Mouse (Mus musculus) liver, adult 2 months (tissue): ENCODE measurements at regions not wholly inside any gene's neighbourhood (a gene's known extent, or its start where the extent isn't known, plus 50 kb on each side); places are given as distances from the start of the nearest gene placed in this dataset.

Source experiments
- DNase-seq: peaks from one replicate; pipeline ENCODE4 v3.0.0-alpha.2; 2011; ENCODE audit warnings: low read depth, low spot score; ENCODE audit errors: extremely low read depth
- H3K27ac ChIP-seq: fragments of 200-500 bp; replicated peaks from 2 replicates; pipeline ENCODE4 v1.5.1; 2012; ENCODE audit warnings: low read depth, mild to moderate bottlenecking, control low read depth, inconsistent platforms, low read length; ENCODE audit not compliant: insufficient read depth
- H3K27me3 ChIP-seq: fragments of 200-500 bp; 2 replicates; pipeline ENCODE4 v1.6.1; 2012; ENCODE audit warnings: mild to moderate bottlenecking, moderate library complexity, low read length, inconsistent platforms; ENCODE audit not compliant: control insufficient read depth, insufficient read depth
- H3K36me3 ChIP-seq: fragments of 200-500 bp; 2 replicates; pipeline ENCODE4 v1.6.1; 2012; ENCODE audit warnings: low read length, inconsistent platforms; ENCODE audit not compliant: control insufficient read depth, insufficient read depth
- H3K4me1 ChIP-seq: fragments of 200-500 bp; 2 replicates; pipeline ENCODE4 v1.6.1; 2011; ENCODE audit warnings: low read length; ENCODE audit not compliant: control insufficient read depth, insufficient read depth
- H3K4me3 ChIP-seq: fragments of 200-500 bp; 2 replicates; pipeline ENCODE4 v1.5.1; 2011; ENCODE audit warnings: low read depth, mild to moderate bottlenecking, control low read depth, low read length, moderate library complexity; ENCODE audit not compliant: insufficient read depth
- H3K79me2 ChIP-seq: fragments of 200-500 bp; 2 replicates; pipeline ENCODE4 v1.6.1; 2012; ENCODE audit warnings: inconsistent platforms, mild to moderate bottlenecking, low read length, moderate library complexity; ENCODE audit not compliant: control insufficient read depth, insufficient read depth
- H3K9ac ChIP-seq: fragments of 200-500 bp; 2 replicates; pipeline ENCODE4 v1.6.1; 2012; ENCODE audit warnings: low read depth, mild to moderate bottlenecking, control low read depth, inconsistent platforms, low read length
- CTCF ChIP-seq: fragments of 200-500 bp; IDR thresholded peaks from 2 replicates; pipeline ENCODE4 v1.5.1; 2011; ENCODE audit warnings: low read depth, low read length, control low read depth
- POLR2A ChIP-seq: fragments of 200-500 bp; IDR thresholded peaks from 2 replicates; pipeline ENCODE4 v1.6.1; 2011; ENCODE audit warnings: low read length, control low read depth; ENCODE audit not compliant: insufficient read depth; ENCODE audit errors: extremely low read depth
- WGBS: fragments of 180-500 bp; shearing (Covaris S2); methylation state at CpG from one replicate; pipeline ENCODE4 v1.1.7; 2018; 5-methylcytosine and 5-hydroxymethylcytosine counted together

DNA sequence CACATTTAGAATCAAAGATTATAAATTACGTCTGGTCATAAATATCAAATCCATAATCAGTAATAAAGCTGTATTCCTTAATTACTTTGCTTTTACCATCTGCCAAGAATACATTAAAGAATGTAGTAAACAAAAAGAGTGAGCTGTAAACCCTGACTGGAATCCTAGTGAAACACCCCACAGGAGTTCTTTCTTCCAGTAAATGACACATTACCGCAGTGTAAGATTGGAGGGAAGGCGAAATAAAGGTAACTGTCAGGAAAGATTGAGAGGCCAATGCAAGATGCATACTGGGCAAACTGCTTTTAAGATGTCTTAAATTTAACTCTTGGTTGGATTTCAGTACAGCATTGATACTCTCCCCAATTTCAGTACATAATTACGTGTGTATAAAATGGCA, 772.0 kb downstream of the Hace1 start:
- H3K4me3 ChIP-seq = no peak overlapping the region
- no peaks in the 10 kb centered on the region for H3K27me3 ChIP-seq
- no peak for DNase-seq
- H3K27ac ChIP-seq = no peak overlapping the region
- H3K79me2 ChIP-seq = no peaks in the 10 kb centered on the region
- TF ChIP-seq POLR2A (no peak), CTCF (no peak)
- WGBS = 78% methylated on average over 4 of the region's 4 CpGs
- H3K4me1 ChIP-seq = no peaks in the 10 kb centered on the region
- no peak overlapping the region for H3K9ac ChIP-seq
- no peaks in the 10 kb centered on the region for H3K36me3 ChIP-seq

DNA sequence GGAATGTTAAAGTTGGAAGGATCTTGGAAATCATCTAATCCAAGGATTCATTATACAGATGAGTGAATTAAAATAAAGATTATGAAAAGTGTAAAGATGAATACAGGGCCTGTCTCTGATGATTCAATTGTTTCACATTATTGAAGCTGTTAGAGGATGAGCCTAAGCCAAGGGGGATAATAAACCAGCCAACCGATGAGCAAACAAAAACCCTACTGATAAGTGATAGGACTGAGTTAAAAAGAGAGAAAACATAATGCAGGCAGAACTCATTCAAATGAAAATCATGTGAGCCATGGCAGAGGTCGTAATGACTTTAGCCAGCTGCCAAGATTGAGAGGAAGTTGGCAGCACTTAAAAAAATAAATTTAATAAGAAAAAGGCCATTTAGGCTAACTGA, 772.6 kb downstream of the Hace1 start:
- no peaks in the 10 kb centered on the region for H3K36me3 ChIP-seq
- no peaks in the 10 kb centered on the region for H3K79me2 ChIP-seq
- TF ChIP-seq CTCF = no peak
- H3K27me3 ChIP-seq = no peaks in the 10 kb centered on the region
- no peak overlapping the region for H3K4me3 ChIP-seq
- DNase-seq = no peak
- WGBS = 65% methylated on average over 2 of the region's 2 CpGs
- no peak overlapping the region for H3K27ac ChIP-seq
- no peaks in the 10 kb centered on the region for H3K4me1 ChIP-seq
- no peak overlapping the region for H3K9ac ChIP-seq

DNA sequence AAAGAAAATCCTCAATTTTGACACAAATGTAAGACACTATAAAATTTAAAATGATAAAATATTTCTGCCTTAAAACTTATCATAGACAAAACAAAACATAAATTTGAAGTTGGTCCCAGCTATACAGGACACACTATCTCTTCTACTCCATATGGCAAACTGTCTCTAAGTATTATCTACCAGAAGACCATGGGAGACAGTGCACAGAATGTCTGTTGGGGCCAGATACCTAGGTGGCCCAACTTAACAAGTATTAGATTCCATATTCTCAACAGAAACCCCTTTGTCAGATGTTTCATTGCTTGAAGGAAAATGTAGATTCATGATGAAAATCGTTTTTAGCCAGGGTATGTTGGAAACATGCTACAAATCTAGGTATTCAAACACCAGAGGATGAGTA, 779.1 kb downstream of the Hace1 start:
- Histone ChIP-seq H3K79me2 (no peaks in the 10 kb centered on the region), H3K9ac (no peak overlapping the region), H3K27me3 (no peaks in the 10 kb centered on the region), H3K36me3 (no peaks in the 10 kb centered on the region), H3K4me1 (no peaks in the 10 kb centered on the region), H3K4me3 (no peak overlapping the region), H3K27ac (no peak overlapping the region)
- WGBS = 39% methylated on average over 1 of the region's 1 CpGs
- TF ChIP-seq POLR2A (no peak), CTCF (no peak)
- DNase-seq = no peak

DNA sequence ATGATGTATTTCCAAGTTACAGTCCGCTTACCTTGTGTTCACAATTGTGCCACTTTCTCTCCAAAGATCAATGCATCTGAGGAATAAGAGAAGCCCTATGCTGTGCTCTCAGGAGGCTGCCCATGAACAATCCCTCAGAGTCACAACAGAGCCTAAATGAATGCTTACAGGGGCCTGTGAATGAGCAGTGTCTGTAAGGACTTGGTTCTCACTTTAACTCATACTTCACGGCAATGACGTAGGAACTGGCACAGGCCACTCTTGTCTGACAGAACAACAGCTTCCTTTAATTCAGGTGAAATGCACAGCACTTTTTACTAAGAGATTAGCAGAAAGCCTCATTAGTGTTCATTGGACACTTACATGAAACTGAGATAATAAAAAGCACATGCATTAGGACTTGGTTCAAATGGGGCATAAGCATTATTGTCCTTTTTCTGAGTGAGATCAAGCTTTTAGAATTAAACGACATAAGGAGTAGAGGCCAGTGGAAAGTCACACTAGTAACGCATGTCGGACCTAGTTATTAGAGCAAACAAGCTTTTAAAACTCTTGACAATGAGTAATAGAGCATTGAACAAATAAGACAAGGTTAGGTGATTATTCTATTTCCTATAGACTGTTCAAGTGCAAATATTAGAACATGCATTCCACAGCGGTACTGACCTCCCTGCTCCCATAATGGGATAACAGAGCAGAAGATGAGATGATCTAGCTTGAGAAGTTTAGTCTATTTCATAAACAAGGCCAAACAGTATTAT, 796.3 kb downstream of the Hace1 start:
- Histone ChIP-seq H3K4me3 (no peak overlapping the region), H3K79me2 (no peaks in the 10 kb centered on the region), H3K27me3 (no peaks in the 10 kb centered on the region), H3K27ac (no peak overlapping the region), H3K9ac (no peak overlapping the region), H3K4me1 (no peaks in the 10 kb centered on the region), H3K36me3 (no peaks in the 10 kb centered on the region)
- DNase-seq = no peak
- TF ChIP-seq POLR2A (no peak), CTCF (no peak)
- 80% methylated on average over 7 of the region's 7 CpGs for WGBS

DNA sequence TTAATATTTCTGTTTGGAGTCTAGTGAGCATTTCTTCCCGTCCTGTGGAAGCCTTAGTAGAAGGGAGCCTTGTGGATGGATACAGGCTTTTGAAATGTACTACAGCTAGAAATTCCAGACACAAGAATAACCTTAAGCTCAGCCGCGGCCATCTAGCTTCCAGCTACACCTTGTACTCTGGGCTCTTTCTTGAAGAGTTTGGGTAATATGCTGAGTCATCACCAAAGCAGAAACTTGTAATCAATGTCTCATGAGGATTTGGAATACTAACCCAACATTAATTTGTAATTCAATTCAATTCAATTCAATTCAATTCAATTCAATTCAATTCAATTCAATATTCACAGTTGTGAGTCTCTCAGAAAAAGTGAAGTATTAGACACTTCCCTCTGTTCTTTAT, 797.0 kb downstream of the Hace1 start:
- TF ChIP-seq CTCF = no peak
- TF ChIP-seq POLR2A = no peak
- 85% methylated on average over 3 of the region's 3 CpGs for WGBS
- no peaks in the 10 kb centered on the region for H3K36me3 ChIP-seq
- no peak for DNase-seq
- H3K9ac ChIP-seq = no peak overlapping the region
- no peaks in the 10 kb centered on the region for H3K4me1 ChIP-seq
- no peaks in the 10 kb centered on the region for H3K27me3 ChIP-seq
- no peak overlapping the region for H3K4me3 ChIP-seq
- H3K27ac ChIP-seq = no peak overlapping the region
- H3K79me2 ChIP-seq = no peaks in the 10 kb centered on the region

DNA sequence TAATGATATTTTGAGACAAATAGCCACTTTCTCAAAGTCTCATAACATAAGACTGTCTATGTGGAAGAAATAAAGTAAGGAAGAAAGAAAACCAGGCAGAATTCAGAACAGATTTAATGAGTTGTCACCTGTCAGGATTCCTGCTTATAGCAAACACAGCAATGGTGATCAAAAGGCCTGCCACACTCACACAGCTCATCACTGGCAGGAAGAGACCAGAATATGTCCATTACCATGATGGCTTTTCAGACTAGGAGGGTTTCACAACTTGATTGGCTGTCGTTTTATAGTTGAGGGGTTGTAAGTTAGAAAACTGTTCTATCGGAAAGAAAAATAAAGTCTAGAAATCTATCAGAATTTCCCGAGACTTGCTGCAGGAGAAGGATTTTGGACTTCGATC, 819.5 kb downstream of the Hace1 start:
- Histone ChIP-seq H3K9ac (no peak overlapping the region), H3K4me3 (no peak overlapping the region), H3K27me3 (no peaks in the 10 kb centered on the region), H3K36me3 (no peaks in the 10 kb centered on the region), H3K27ac (no peak overlapping the region), H3K79me2 (no peaks in the 10 kb centered on the region), H3K4me1 (no peaks in the 10 kb centered on the region)
- no peak for TF ChIP-seq CTCF
- no peak for TF ChIP-seq POLR2A
- WGBS = 75% methylated on average over 4 of the region's 4 CpGs
- no peak for DNase-seq
